ENCODE assay signal across 14 mouse cellular contexts in the genomic region with DNA sequence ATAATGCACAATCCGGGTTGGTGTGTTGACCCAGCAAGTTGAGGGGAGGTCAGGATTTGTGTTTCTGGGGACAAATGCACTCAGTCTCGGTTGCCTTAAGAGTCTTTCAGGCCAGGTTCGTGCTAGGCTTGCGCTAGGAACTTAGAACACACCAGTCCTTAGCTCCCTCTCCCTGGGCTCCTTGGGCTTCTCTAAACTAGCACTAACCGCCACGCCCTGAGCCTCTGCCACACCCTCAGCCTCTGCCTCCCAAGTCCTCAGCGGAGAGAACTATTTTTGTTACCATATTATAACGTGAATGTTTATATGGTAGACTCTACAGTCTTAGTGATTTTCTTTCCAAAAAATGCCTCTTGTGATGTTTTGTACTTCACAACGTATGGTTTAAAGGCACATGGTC. TPM values are rescaled to one million over a fixed set of nuclear protein-coding genes. Genes with fewer than 3 reads are reported as not detected.
"Had no signal": no experiment of that assay in that cellular context is flagged by ENCODE, and none has a peak within 500 bp of the region (broad histone marks: within the 10 kb centered on the region; RNA-seq: fewer than 3 reads in every experiment).

No protein-coding gene starts in this region.

- H3K27ac ChIP-seq: left cerebral cortex, adult 2 months; limb, embryonic 10.5 days; macrophage; midbrain, embryonic 12.5 days; neural tube, embryonic 13.5 days; stomach, postnatal 0 days had no signal

- DNase-seq: kidney, adult 11 months; kidney, postnatal 25 days; lung, adult 2 months; lung, postnatal 10 days; retina, postnatal 1 day; right cerebral cortex, postnatal 4 days; thymus, postnatal 14 days had no signal

- H3K9me3 ChIP-seq: limb, embryonic 10.5 days; midbrain, embryonic 12.5 days; neural tube, embryonic 13.5 days had no signal

- H3K9ac ChIP-seq: midbrain, embryonic 12.5 days; neural tube, embryonic 13.5 days had no signal

- H3K4me2 ChIP-seq: midbrain, embryonic 12.5 days; neural tube, embryonic 13.5 days had no signal

- H3K4me1 ChIP-seq: limb, embryonic 10.5 days; midbrain, embryonic 12.5 days; neural tube, embryonic 13.5 days had no signal

- ATAC-seq: midbrain, embryonic 16.5 days had no signal

- H3K27me3 ChIP-seq: midbrain, embryonic 12.5 days; neural tube, embryonic 13.5 days had no signal

- H3K4me3 ChIP-seq: left cerebral cortex, adult 2 months; limb, embryonic 10.5 days; midbrain, embryonic 12.5 days; neural tube, embryonic 13.5 days had no signal

RNA-seq across cellular contexts. Expression of a gene that starts 50.4 kb away (rescaled TPM):
- polyA plus RNA-seq: lung, adult 2 months; midbrain, embryonic 16.5 days had no signal
